Mouse (Mus musculus) lung, embryonic 15.5 days (tissue): ENCODE results near the gene Pgk1. TPM values are rescaled to one million over a fixed set of nuclear protein-coding genes. Genes with fewer than 3 reads are reported as not detected.

Experiments
- ATAC-seq: fragments of 200-750 bp; cut with Nextera tagmentation; 2 replicates; pipeline ENCODE4 v1.8.0; 2017; ENCODE audit warnings: moderate number of reproducible peaks, borderline replicate concordance; ENCODE audit not compliant: low FRiP score, low TSS enrichment; ENCODE audit errors: extremely low read depth
- H3K27ac ChIP-seq: fragments of 300-500 bp; sonication (generic); 2 replicates; pipeline ENCODE4 v1.5.1; 2015; ENCODE audit warnings: moderate library complexity, mild to moderate bottlenecking, inconsistent platforms
- H3K27me3 ChIP-seq: fragments of 300-500 bp; sonication (generic); 2 replicates; pipeline ENCODE4 v1.6.1; 2015; ENCODE audit warnings: inconsistent platforms
- H3K36me3 ChIP-seq: fragments of 300-500 bp; sonication (generic); 2 replicates; pipeline ENCODE4 v1.6.1; 2015; ENCODE audit warnings: inconsistent platforms
- H3K4me1 ChIP-seq: fragments of 300-500 bp; sonication (generic); 2 replicates; pipeline ENCODE4 v1.6.1; 2015; ENCODE audit warnings: inconsistent platforms
- H3K4me2 ChIP-seq: fragments of 300-500 bp; sonication (generic); 2 replicates; pipeline ENCODE4 v1.6.1; 2015; ENCODE audit warnings: inconsistent platforms, mild to moderate bottlenecking, moderate library complexity
- H3K4me3 ChIP-seq: fragments of 300-500 bp; sonication (generic); 2 replicates; pipeline ENCODE4 v1.5.1; 2015; ENCODE audit warnings: mild to moderate bottlenecking, inconsistent platforms
- H3K9ac ChIP-seq: fragments of 300-500 bp; sonication (generic); 2 replicates; pipeline ENCODE4 v1.6.1; 2015; ENCODE audit warnings: inconsistent platforms
- H3K9me3 ChIP-seq: fragments of 300-500 bp; sonication (generic); 2 replicates; pipeline ENCODE4 v1.6.1; 2016; ENCODE audit warnings: inconsistent platforms
- WGBS: fragments of 180-500 bp; shearing (Covaris S2); methylation state at CpG from one replicate; pipeline ENCODE4 v1.1.7; 2015; 5-methylcytosine and 5-hydroxymethylcytosine counted together
- polyA plus RNA-seq: library from polyadenylated mRNA; unstranded; fragments of >200 nt; fragmentation: Nextera tagmentation; extraction: Ambion mirVana; gene quantifications from 2 replicates; pipeline ENCODE4 v1.2.1, GENCODE M21; 2015

Gene Pgk1
- 298 and 301 TPM in 2 replicates for polyA plus RNA-seq

- Histone ChIP-seq H3K27me3 (no peaks in the 10 kb centered on the region), H3K9me3 (no peaks in the 10 kb centered on the region), H3K4me3 (peak within 1 kb of the TSS; percentile 55), H3K4me2 (peak within 1 kb of the TSS; percentile 58), H3K27ac (peak within 1 kb of the TSS; percentile 91), H3K36me3 (no peaks in the 10 kb centered on the region), H3K4me1 (0 out of 2 replicates have a peak, but pooled peaks cover 15% of the 10 kb centered on the region), H3K9ac (peak within 1 kb of the TSS; percentile 48)
- ATAC-seq = peak; percentile 98
- WGBS = 12% methylated on average over 52 of the region's 55 CpGs
Observed at GRCm38 (mm10) chrX:106186713-106187649, at the start of gene Pgk1. Gene Pgk1 (plus strand): TSS chrX:106187100.

- 72% methylated on average over 13 of the region's 13 CpGs for WGBS
- no peaks in the 10 kb centered on the region for H3K27me3 ChIP-seq
- no peak for ATAC-seq
Observed at GRCm38 (mm10) chrX:106139309-106140070, 47.4 kb upstream of the Pgk1 start.

DNA sequence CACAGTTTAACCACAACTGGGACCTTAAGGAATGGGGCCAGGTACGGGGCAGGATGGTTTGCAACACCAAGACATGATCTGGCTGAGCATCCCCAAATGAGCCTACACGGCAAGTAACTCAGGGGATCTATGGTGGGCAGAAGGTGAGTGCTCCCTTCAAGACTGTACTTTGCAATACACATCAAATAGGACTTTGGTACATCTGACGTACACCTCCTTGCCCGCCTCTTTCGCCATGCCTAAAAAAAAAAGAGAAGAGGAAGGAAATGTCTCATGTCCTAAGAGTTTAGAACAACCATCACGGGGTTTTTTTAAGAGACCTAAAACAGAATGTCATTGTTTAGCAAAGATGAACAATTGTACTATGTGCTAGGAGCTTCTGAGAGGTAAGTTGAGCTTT lies 44.0 kb upstream of the Pgk1 start, which contains the start of gene Tlr13:
Gene Tlr13, plus strand, starts transcription at position 269 of the 400 bp plus-strand sequence.
- WGBS = 76% methylated on average over 6 of the region's 6 CpGs
- H3K4me2 ChIP-seq = no peak within 1 kb of the TSS
- ATAC-seq = no peak

More at GRCm38 (mm10) chrX:106139309-106140070, 47.4 kb upstream of the Pgk1 start:
- no peaks in the 10 kb centered on the region for H3K36me3 ChIP-seq
- H3K9me3 ChIP-seq = no peaks in the 10 kb centered on the region
- no peak overlapping the region for H3K4me3 ChIP-seq
- no peak overlapping the region for H3K27ac ChIP-seq
- no peak overlapping the region for H3K4me2 ChIP-seq
- no peaks in the 10 kb centered on the region for H3K4me1 ChIP-seq
- no peak overlapping the region for H3K9ac ChIP-seq

DNA sequence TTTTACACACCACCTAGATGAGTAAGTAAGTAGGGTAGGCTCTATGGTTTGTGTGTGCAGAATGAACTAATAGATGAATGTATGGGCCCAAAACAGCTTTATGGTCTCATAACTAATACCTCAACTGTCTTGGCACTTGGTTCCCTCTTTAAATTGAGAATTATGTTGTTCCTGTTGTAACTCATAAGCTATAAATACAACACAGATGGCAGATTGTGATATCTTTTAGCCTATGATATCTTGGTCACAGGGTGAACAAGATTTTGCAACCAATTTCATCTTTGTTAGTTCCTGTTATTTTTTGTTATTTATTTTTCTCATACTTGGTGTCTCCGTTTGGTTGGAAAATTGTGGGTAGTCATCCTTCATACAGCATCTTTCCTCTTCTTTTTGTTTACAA lies 38.7 kb upstream of the Pgk1 start:
- Histone ChIP-seq H3K4me1 (no peaks in the 10 kb centered on the region), H3K9me3 (no peaks in the 10 kb centered on the region), H3K36me3 (no peaks in the 10 kb centered on the region), H3K4me2 (no peak overlapping the region), H3K27ac (no peak overlapping the region), H3K27me3 (no peaks in the 10 kb centered on the region; the same call in 1 of the 2 replicates), H3K4me3 (no peak overlapping the region), H3K9ac (no peak overlapping the region)
- WGBS = 79% methylated on average over 1 of the region's 1 CpGs
- no peak for ATAC-seq

More for the DNA sequence above, 44.0 kb upstream of the Pgk1 start, which contains the start of gene Tlr13:
- Histone ChIP-seq H3K9me3 (no peaks in the 10 kb centered on the region), H3K9ac (no peak within 1 kb of the TSS), H3K4me3 (no peak within 1 kb of the TSS), H3K36me3 (no peaks in the 10 kb centered on the region), H3K4me1 (no peaks in the 10 kb centered on the region), H3K27ac (no peak within 1 kb of the TSS), H3K27me3 (no peaks in the 10 kb centered on the region; the same call in 1 of the 2 replicates)

DNA sequence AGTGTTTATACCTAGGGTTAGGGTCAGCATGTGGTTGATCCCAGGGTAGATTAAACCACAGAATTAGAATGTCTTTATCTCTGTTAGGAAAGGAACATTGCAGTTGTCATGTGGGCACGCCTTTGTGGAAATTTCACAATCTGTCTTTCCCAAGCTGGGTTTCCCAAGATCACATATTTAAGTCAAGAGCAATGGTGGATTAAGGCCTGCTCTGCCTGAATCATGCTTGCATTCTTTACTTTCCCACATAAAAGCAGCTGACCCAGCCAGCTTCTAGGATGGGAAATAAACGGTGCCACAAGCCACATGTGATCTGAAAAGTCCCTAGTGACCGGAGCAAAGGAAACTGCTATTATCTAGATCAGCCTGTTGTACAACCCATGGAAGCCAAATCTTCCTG lies 37.4 kb upstream of the Pgk1 start:
- H3K9me3 ChIP-seq = no peaks in the 10 kb centered on the region

DNA sequence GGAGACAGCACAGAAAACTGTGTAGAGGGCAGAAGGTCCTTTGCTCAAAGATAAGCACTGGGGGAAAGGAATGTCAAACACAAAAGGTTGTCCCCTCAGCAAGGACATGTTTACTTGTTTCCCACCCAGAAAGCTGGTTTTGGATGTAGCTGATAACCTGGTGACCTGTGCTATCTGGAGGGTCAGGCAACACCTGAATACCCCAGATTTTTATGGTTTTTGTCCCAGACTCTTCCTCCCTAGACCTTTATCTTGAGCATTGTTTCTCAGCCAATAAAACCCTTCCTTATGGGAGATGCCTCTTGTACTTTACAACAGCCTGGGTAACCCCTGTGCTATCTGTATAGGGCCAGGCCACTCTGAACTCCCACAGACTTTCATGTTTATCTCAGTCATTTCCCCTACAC lies 32.7 kb upstream of the Pgk1 start:
- Histone ChIP-seq H3K4me1 (no peaks in the 10 kb centered on the region), H3K9ac (no peak overlapping the region), H3K27me3 (no peaks in the 10 kb centered on the region; the same call in 1 of the 2 replicates), H3K4me3 (no peak overlapping the region), H3K4me2 (no peak overlapping the region), H3K27ac (no peak overlapping the region), H3K9me3 (no peaks in the 10 kb centered on the region), H3K36me3 (no peaks in the 10 kb centered on the region)
- no peak for ATAC-seq

More for the DNA sequence above, 37.4 kb upstream of the Pgk1 start:
- H3K4me2 ChIP-seq = no peak overlapping the region
- no peak overlapping the region for H3K9ac ChIP-seq
- H3K27ac ChIP-seq = no peak overlapping the region
- 75% methylated on average over 3 of the region's 3 CpGs for WGBS
- ATAC-seq = no peak
- no peak overlapping the region for H3K4me3 ChIP-seq
- no peaks in the 10 kb centered on the region for H3K36me3 ChIP-seq
- no peaks in the 10 kb centered on the region for H3K4me1 ChIP-seq
- H3K27me3 ChIP-seq = no peaks in the 10 kb centered on the region; the same call in 1 of the 2 replicates

- no peak overlapping the region for H3K27ac ChIP-seq
- no peak overlapping the region for H3K4me3 ChIP-seq
- H3K27me3 ChIP-seq = peaks cover 5% of the 10 kb centered on the region; the same call in 1 of the 2 replicates
- ATAC-seq = no peak
- 71% methylated on average over 4 of the region's 4 CpGs for WGBS
- no peaks in the 10 kb centered on the region for H3K9me3 ChIP-seq
- H3K9ac ChIP-seq = no peak overlapping the region
- no peaks in the 10 kb centered on the region for H3K36me3 ChIP-seq
- no peaks in the 10 kb centered on the region for H3K4me1 ChIP-seq
- H3K4me2 ChIP-seq = no peak overlapping the region
Observed at GRCm38 (mm10) chrX:106155892-106156291, 31.0 kb upstream of the Pgk1 start.

DNA sequence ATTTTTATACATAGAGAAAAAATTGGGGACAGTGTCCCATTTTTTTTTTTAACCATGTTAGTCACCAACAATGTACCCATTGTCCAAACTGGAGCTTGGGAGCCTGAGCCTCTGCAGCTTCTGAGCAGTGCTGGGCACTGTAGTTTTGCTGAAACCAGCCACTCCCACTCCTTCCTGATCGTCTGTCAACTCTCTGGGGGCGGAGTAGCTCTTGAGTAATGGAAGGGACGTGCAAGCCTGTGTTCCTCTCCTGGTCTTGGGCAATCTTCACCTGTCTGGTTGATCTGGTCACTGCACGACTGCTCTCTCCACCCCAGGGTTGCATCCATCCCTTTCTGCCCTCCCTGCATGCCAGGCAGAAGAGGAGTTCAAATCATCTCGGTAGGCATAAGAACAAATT lies 22.9 kb upstream of the Pgk1 start:
- Histone ChIP-seq H3K4me1 (no peaks in the 10 kb centered on the region), H3K4me3 (no peak overlapping the region), H3K27me3 (peaks cover 5% of the 10 kb centered on the region; the same call in 1 of the 2 replicates), H3K9ac (no peak overlapping the region), H3K27ac (no peak overlapping the region), H3K36me3 (no peaks in the 10 kb centered on the region), H3K9me3 (no peaks in the 10 kb centered on the region), H3K4me2 (no peak overlapping the region)
- WGBS = 44% methylated on average over 5 of the region's 5 CpGs
- peak; percentile 55; the same call in 1 of the 2 replicates for ATAC-seq

DNA sequence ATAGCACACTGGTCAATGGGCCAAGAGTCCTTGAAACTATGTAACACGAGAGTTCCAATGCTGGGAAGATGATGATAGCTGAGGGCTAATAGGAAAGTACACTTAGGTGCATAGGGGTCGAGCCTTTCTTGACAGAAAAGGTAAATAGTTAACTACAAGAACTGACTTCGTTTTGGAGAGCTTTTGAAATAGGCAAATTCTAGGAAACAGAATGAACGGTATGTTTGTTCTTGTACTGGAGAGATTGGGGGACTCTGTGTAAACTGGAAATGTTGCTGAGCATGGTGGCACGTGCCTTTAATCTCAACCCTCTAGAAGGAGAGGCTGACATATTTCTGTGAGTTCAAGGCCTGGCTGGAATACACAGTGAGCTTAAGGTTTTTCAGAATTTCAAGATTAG lies 22.3 kb upstream of the Pgk1 start:
- H3K4me2 ChIP-seq = no peak overlapping the region
- no peaks in the 10 kb centered on the region for H3K4me1 ChIP-seq
- no peak overlapping the region for H3K9ac ChIP-seq
- 45% methylated on average over 5 of the region's 5 CpGs for WGBS
- no peak overlapping the region for H3K27ac ChIP-seq
- H3K9me3 ChIP-seq = no peaks in the 10 kb centered on the region
- peaks cover 6% of the 10 kb centered on the region; the same call in 1 of the 2 replicates for H3K27me3 ChIP-seq
- no peak for ATAC-seq
- no peaks in the 10 kb centered on the region for H3K36me3 ChIP-seq
- no peak overlapping the region for H3K4me3 ChIP-seq

GRCm38 (mm10) chrX:106165089-106165488 lies 21.8 kb upstream of the Pgk1 start:
- Histone ChIP-seq H3K9me3 (no peaks in the 10 kb centered on the region), H3K27ac (no peak overlapping the region), H3K4me3 (no peak overlapping the region), H3K36me3 (no peaks in the 10 kb centered on the region), H3K9ac (no peak overlapping the region), H3K27me3 (peaks cover 4% of the 10 kb centered on the region; the same call in 1 of the 2 replicates), H3K4me2 (no peak overlapping the region), H3K4me1 (no peaks in the 10 kb centered on the region)
- no peak for ATAC-seq
- 50% methylated on average over 1 of the region's 1 CpGs for WGBS

GRCm38 (mm10) chrX:106171106-106171852 lies 15.6 kb upstream of the Pgk1 start:
- Histone ChIP-seq H3K4me3 (peak overlapping the region; percentile 28), H3K27ac (no peak overlapping the region), H3K4me2 (peak overlapping the region; percentile 47), H3K27me3 (peaks cover 4% of the 10 kb centered on the region; the same call in 1 of the 2 replicates), H3K9me3 (no peaks in the 10 kb centered on the region), H3K9ac (no peak overlapping the region), H3K4me1 (no peaks in the 10 kb centered on the region), H3K36me3 (no peaks in the 10 kb centered on the region)
- peak; percentile 82; the same call in 1 of the 2 replicates for ATAC-seq
- 28% methylated on average over 18 of the region's 18 CpGs for WGBS
